Mouse (Mus musculus): ENCODE data around the gene Cerkl.

DNA sequence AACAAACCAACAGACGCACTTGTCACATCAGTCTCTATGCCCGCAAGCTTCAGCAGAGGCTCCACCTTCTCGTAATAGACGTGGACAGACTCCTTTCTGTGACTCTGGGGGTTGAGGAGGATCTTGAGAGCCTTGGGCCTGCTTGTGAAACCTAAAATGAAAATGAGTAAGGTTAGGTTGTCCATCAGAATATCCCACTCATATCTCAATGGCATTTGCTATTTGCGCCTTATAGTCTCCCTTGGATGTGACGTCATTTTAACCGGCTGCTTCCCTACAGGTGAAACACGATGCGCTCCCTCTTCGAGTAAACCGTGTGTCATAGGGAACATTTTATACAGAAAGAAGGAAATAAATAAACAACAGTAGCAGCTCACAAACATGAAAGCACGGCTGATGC, 87.9 kb downstream of the Cerkl start:
- no peak for TF ChIP-seq CTCF (IDR thresholded peaks at IDR 0.05; ENCODE audit: low read depth)
- no peak for TF ChIP-seq EP300 (IDR thresholded peaks at IDR 0.05; ENCODE audit: low read depth)

Measured in heart, postnatal 0 days (tissue).